Mouse (Mus musculus) CD4-positive, CD25-positive, alpha-beta regulatory T cell, adult 2 months (primary cell): ENCODE measurements around the gene Sphk1.

ENCODE experiments used
- DNase-seq: peaks from one replicate; pipeline ENCODE4 v3.0.0-alpha.2; 2012; ENCODE audit warnings: low read depth, low spot score

Gene Sphk1

GRCm38 (mm10) chr11:116508689-116509088 is 22.0 kb upstream of the Sphk1 start:
- DNase-seq: no peak

- DNase-seq: no peak
Observed at GRCm38 (mm10) chr11:116511301-116511868, 19.3 kb upstream of the Sphk1 start.

GRCm38 (mm10) chr11:116512154-116512553 is 18.6 kb upstream of the Sphk1 start:
- DNase-seq: no peak

- DNase-seq: no peak
Observed at GRCm38 (mm10) chr11:116512987-116513386, 17.7 kb upstream of the Sphk1 start.

GRCm38 (mm10) chr11:116513531-116514038 is 17.1 kb upstream of the Sphk1 start:
- no peak for DNase-seq

DNA sequence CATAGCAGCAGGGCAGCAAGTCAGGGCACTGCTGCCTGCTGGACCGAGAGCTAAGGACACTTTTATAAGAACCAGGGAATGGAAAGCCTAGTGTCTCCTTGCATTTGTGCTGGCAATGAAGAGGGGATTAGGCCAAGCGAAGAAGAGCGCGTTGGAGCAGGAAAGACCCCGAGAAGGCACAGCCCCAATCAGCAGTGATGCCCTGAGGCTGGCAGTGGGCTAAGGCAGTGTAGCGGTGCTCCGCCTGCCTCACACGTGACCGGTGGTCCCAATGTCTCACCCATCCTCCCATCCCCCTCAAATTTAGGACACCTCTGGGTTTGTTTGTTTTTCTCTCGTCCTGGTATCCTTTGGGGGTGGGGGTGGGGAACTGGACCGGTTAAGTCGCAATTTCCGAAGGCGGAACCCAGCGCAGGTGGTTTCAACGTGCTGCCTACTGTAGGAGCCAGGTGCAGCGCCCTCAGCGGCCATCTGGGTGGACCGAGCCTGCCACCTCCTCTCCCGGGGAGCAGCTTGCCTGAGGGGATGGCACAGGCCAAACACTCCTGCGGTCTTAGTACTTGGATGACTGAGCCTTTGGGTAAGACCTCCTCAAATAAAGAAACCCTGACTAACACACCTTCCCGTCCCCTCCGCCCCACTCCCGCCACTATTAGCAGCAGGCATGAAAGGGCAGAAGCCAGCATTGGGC is 15.2 kb upstream of the Sphk1 start:
- no peak for DNase-seq

DNA sequence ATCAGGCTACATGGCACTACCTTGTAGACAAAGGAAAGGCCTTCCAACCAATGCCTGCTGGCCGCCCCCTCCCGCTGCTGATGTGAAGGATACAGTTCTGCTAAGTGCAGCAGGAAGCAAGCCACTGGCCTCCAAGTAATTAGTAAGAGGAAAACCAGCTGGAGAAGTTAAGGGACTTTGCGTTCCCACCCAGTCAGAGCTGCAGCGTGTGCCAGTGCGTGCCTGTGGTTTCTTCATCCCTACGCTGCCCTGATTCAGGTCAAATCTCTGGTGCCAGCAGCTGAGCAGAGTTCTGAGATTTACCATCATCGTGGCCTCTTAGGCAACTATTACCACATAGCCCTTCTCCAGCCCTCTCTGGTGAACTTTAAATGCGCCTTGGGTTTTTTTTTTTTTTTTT is 12.2 kb upstream of the Sphk1 start:
- no peak for DNase-seq

DNA sequence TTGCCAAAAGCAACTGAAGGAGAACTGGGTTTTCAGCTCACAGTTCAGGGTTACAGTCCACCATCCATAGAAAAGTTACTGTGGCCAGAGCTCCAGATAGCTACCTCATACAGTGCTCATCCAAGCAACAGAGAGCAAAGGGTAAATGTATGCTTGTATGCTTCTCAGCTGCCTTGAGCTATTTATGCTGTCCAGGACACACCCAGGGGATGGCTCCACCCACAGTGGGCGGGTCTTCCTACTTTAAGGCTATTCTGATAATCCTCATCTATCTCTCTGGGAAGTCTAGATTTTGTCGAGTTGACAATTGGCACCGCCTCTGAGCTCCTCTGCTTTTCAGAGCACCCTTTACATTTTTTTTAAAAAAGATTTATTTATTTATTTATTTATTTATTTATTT is 9.6 kb upstream of the Sphk1 start:
- DNase-seq: no peak

- no peak for DNase-seq
Observed at GRCm38 (mm10) chr11:116522046-116522445, 8.7 kb upstream of the Sphk1 start.

GRCm38 (mm10) chr11:116522886-116523698 is 7.6 kb upstream of the Sphk1 start:
- DNase-seq: no peak

DNA sequence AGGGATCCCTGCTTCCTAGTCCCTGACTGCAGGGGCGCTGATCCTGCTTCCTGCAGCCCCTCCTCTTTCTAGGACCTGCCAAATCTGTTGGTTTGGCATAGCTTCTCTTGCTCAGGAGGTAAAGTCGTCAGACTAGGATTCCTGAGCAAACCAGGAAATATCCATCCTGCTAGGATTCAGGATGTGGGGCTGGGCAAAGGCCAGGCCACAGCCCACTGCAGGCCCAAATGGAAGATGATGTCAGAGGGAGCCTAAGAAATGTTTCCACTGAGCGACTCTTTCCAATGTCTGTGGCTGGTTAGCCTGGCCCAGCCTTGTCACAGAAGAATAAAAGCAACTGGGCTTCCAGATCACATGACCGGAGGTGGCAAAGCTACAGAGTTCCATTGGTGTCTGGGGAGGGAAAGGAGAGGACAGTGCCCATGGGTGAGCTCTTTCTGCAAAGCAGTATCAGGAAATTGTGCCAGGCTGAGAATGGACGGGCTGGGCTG is 7.0 kb upstream of the Sphk1 start:
- DNase-seq: no peak

- DNase-seq: no peak
Observed at GRCm38 (mm10) chr11:116528636-116529320, 1.9 kb upstream of the Sphk1 start.

DNA sequence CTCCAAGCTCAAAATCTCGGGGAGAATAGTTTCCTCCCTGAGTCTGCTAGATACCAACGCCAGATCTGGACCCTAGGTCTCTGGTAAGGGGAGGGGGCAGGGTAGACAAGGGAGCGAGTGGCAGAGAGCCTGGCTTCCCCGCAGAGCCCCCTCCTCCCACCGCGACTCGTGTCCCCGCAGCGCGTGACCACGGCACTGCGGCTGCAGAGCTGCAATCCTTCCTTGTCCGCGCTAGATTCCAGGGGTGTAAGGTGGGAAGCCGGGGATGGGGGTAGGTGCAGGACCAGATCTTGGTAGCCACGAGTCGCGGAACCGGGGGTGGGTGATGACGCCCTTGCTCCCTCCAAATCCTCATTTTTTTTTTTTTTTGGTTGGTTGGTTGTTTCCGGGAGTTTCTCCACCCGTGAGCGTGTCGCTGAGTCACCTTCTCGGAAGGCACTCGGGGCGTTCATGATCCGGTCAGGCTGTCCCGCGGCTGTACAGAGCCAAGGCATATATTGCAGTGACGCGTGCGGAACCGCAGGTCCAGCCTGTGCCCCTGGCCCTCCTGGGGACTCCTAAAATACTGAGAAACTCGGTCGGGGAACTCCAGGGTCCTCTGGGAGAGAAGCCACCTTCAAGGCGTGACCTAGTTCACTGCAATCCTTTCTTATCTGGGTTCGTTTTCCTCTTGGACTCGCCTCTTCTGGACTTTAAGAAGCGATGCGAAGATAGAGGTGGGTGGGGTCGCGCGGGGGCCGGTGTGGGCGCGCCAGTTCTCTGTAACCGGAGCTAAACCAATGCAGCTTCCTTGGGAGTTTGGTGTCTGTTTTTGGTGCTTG is 856 bp downstream of the Sphk1 start:
- DNase-seq: peak; percentile 13

DNA sequence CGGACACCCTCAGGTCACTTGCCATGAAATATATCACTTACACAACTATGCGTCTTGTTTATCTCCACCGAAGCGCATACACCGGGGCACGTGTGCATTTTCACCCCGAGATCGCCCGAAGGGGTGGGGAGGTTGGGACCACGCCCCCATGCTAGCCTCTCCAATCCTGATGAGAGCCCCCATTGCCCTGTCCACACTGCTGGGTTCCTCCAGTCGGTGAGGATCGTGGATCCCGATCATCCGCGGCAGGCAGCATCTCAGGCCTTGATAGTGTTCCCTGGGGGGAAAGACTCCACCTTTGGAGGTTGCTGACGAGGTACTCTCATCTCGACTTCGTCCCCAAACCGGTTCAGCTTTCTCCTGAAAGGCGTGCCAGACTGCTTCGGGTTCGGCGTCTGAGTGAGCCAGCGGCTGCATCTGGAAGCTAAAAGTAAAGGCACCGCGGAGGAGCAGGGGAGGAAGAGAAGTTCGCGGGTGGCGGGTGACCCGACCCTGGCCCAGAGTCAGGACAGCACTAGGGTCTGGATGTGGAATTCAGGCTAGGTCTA is 1.6 kb downstream of the Sphk1 start:
- peak; percentile 12 for DNase-seq

DNA sequence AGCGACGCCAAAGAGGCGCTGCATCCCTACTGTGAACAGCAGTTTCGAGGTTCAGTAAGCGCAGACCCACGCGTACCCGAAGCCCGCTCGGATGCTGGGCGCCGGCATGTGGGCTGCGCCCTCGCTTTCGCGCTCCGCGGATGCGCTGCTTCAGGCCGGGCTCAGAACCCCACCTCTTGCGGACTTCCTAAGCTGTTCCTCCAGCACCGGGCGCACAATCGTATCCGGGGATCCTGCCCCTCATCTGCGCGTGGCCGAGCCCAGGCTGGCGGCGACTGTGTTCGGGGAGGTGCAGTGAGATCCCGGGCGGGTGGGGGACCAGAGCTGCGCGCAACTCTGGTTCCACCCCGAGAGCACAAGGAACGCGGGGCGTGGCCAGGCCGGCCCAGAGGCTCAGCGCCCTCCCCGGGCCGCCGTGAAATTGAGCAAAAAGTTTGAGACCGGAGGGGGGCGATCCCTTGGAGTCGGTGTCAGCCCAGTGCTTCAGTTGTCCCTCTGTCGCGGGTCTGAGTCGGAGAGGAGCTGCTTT is 2.1 kb downstream of the Sphk1 start:
- DNase-seq: peak; percentile 52

- peak; percentile 24 for DNase-seq
Observed at GRCm38 (mm10) chr11:116533341-116534153, 2.8 kb downstream of the Sphk1 start.

- peak; percentile 70 for DNase-seq
Observed at GRCm38 (mm10) chr11:116534154-116534865, 3.6 kb downstream of the Sphk1 start.

GRCm38 (mm10) chr11:116536685-116537084 is 6.0 kb downstream of the Sphk1 start:
- no peak for DNase-seq

DNA sequence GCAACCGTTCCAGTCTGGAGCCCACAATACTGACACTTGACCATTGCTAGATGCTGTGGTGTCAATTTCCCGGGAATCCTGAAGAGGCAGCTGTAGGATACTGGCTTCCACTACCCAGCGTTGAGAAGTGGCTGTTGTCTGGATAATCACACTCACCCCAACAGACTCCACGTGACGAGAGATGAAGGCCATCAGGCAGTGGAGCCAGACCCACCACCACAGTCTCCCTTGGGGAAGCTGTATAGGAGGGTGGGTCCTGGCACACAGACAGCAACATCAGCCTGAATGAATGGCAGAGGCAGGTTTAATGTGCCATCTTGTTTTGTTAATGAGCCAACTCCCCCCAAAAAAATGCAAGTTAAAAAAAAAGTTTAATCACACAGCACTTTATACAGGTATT is 6.7 kb downstream of the Sphk1 start:
- no peak for DNase-seq
